Mouse (Mus musculus): Measurements from ENCODE around the gene Tmcc3. TPM values are rescaled to one million over a fixed set of nuclear protein-coding genes. Genes with fewer than 3 reads are reported as not detected.

Tmcc3 gene
- total and polyA plus RNA-seq, 3 experiments = 15.3 to 35.1 (median 29.8) TPM

DNA sequence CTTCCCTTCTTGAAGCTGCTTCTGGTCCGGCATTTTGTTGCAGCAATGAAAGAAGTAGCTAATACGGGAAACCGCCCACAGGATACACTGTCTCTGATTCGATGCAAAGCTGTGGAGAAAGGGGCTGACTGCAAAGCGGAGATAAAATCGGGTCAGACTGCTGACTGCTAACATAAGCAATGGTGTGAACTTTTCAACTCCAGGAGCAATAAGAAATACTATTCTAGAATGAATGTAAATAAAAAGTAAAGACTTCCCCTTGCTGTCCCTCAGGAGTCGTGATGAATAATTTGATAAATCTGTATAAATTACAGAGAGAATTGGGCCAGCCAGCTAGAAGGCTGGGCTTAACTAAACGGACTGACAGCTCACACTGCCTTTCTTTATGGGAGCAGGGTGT is 139.0 kb downstream of the Tmcc3 start:
- Histone ChIP-seq H3K9ac (ENCODE audit: low read depth, low read length) (no peak overlapping the region), H3K36me3 (ENCODE audit: control insufficient read depth, insufficient read depth, low read length) (no peaks in the 10 kb centered on the region), H3K27ac (no peak overlapping the region), H3K79me2 (replicated peaks; ENCODE audit: control insufficient read depth, insufficient read depth, low read length) (no peaks in the 10 kb centered on the region), H3K4me1 (ENCODE audit: control insufficient read depth, insufficient read depth, low read length) (peaks cover 5% of the 10 kb centered on the region; the same call in 1 of the 2 replicates), H3K4me3 (no peak overlapping the region), H3K27me3 (ENCODE audit: control insufficient read depth, insufficient read depth, low read length) (no peaks in the 10 kb centered on the region)
- no peak for DNase-seq
- WGBS = 54% methylated on average over 8 of the region's 8 CpGs
- TF ChIP-seq POLR2A (IDR thresholded peaks at IDR 0.05; ENCODE audit: insufficient read depth, low read depth, low read length) = no peak
- no peak for TF ChIP-seq CTCF (IDR thresholded peaks at IDR 0.05)
- TF ChIP-seq EP300 (IDR thresholded peaks at IDR 0.05; ENCODE audit: insufficient read depth, low read depth, low read length) = no peak
- intact Hi-C loops (cut with DNase I) = no loop called here

DNA sequence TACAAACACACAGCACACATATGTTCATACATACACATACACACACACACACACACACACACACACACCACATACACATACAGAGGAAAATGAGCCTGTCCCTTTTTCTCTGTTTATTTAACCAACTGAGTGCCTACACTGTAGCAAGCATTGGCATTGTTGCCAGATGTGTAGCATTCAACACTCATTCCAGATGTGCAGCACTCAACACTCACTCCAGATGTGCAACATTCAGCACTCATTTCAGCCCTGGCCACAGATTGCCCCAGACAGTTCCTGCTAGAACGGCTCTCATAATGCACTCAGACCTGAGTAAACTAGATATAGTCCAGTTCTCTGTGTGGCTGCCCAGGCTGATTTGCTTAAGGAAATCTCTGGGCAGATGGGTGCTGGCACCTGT is 145.7 kb downstream of the Tmcc3 start:
- H3K36me3 ChIP-seq (ENCODE audit: control insufficient read depth, insufficient read depth, low read length) = no peaks in the 10 kb centered on the region; the same call in 1 of the 2 replicates
- no peaks in the 10 kb centered on the region for H3K27me3 ChIP-seq (ENCODE audit: control insufficient read depth, insufficient read depth, low read length)
- intact Hi-C loops (cut with DNase I) = no loop called here
- WGBS = 52% methylated on average over 1 of the region's 1 CpGs
- no peak overlapping the region for H3K27ac ChIP-seq
- peaks cover 9% of the 10 kb centered on the region for H3K4me1 ChIP-seq (ENCODE audit: control insufficient read depth, insufficient read depth, low read length)
- DNase-seq = no peak
- H3K79me2 ChIP-seq (replicated peaks; ENCODE audit: control insufficient read depth, insufficient read depth, low read length) = no peaks in the 10 kb centered on the region
- TF ChIP-seq POLR2A (IDR thresholded peaks at IDR 0.05; ENCODE audit: insufficient read depth, low read depth, low read length) (no peak), EP300 (IDR thresholded peaks at IDR 0.05; ENCODE audit: insufficient read depth, low read depth, low read length) (no peak), CTCF (IDR thresholded peaks at IDR 0.05) (no peak)
- H3K4me3 ChIP-seq = no peak overlapping the region
- no peak overlapping the region for H3K9ac ChIP-seq (ENCODE audit: low read depth, low read length)

DNA sequence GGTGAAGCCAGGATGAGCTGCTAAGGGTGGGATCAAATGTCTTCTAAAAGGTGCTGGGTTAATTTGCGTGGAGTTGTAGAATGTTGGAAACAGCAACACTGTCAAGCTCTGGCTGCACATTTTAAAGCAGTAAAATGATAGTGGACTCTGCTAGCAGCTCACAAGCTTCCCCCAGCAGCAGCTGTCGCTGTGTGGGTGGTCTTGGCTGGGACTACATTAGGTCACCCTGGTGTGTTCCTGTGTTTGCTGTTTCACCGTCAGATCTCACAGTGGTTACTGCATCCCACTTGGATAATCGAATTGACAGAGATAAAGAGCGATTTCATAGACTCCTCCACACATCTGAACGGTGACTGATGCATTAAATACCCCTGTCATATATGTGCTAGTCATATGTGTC is 146.9 kb downstream of the Tmcc3 start:
- intact Hi-C loops (cut with DNase I) = no loop called here
- no peaks in the 10 kb centered on the region for H3K27me3 ChIP-seq (ENCODE audit: control insufficient read depth, insufficient read depth, low read length)
- peaks cover 8% of the 10 kb centered on the region for H3K36me3 ChIP-seq (ENCODE audit: control insufficient read depth, insufficient read depth, low read length)
- no peaks in the 10 kb centered on the region for H3K79me2 ChIP-seq (replicated peaks; ENCODE audit: control insufficient read depth, insufficient read depth, low read length)
- H3K9ac ChIP-seq (ENCODE audit: low read depth, low read length) = no peak overlapping the region
- no peak overlapping the region for H3K27ac ChIP-seq
- no peak overlapping the region for H3K4me3 ChIP-seq
- H3K4me1 ChIP-seq (ENCODE audit: control insufficient read depth, insufficient read depth, low read length) = peaks cover 15% of the 10 kb centered on the region
- TF ChIP-seq CTCF (IDR thresholded peaks at IDR 0.05) (no peak), EP300 (IDR thresholded peaks at IDR 0.05; ENCODE audit: insufficient read depth, low read depth, low read length) (no peak), POLR2A (IDR thresholded peaks at IDR 0.05; ENCODE audit: insufficient read depth, low read depth, low read length) (no peak)
- no peak for DNase-seq
- WGBS = 44% methylated on average over 6 of the region's 6 CpGs

- peak in 1 of 2 experiments; percentile 40 for DNase-seq
- intact Hi-C loops (cut with DNase I) = loop anchor here (2.0 kb wide), 1 partner anchor 53 kb away; no protein-coding TSS in a partner anchor
Observed at GRCm38 (mm10) chr10:94461378-94461777, 149.6 kb downstream of the Tmcc3 start.

DNA sequence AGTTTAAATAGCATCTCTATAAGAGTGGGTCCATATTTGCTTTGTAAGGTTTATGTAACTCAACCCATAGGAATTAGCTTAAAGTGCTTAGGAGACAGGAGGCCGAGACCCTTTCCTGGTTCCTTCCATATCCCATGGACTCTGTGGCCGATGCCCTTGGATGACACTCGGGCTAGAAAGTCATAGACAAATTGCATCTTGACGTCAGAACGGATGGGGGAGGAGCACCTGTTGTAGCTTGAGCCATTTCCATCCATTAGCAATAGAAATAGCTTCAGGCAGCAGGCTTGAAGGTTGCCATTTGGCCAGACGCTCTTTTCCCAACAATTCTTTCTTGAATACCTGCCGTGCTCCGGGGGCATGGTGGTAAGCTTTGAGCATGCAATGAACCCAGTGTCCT is 150.1 kb downstream of the Tmcc3 start:
- Histone ChIP-seq H3K36me3 (ENCODE audit: control insufficient read depth, insufficient read depth, low read length) (peaks cover 13% of the 10 kb centered on the region), H3K27ac (peak overlapping the region; percentile 91), H3K4me3 (no peak overlapping the region), H3K79me2 (replicated peaks; ENCODE audit: control insufficient read depth, insufficient read depth, low read length) (no peaks in the 10 kb centered on the region), H3K9ac (ENCODE audit: low read depth, low read length) (no peak overlapping the region), H3K4me1 (ENCODE audit: control insufficient read depth, insufficient read depth, low read length) (peaks cover 28% of the 10 kb centered on the region), H3K27me3 (ENCODE audit: control insufficient read depth, insufficient read depth, low read length) (no peaks in the 10 kb centered on the region)
- 75% methylated on average over 8 of the region's 8 CpGs for WGBS
- TF ChIP-seq POLR2A (IDR thresholded peaks at IDR 0.05; ENCODE audit: insufficient read depth, low read depth, low read length) (no peak), CTCF (IDR thresholded peaks at IDR 0.05) (no peak), EP300 (IDR thresholded peaks at IDR 0.05; ENCODE audit: insufficient read depth, low read depth, low read length) (no peak)
- no peak for DNase-seq
- intact Hi-C loops (cut with DNase I) = loop anchor here (2.0 kb wide), 4 partner anchors 19 to 53 kb away; no protein-coding TSS in a partner anchor

More at GRCm38 (mm10) chr10:94461378-94461777, 149.6 kb downstream of the Tmcc3 start:
- peaks cover 28% of the 10 kb centered on the region for H3K4me1 ChIP-seq (ENCODE audit: control insufficient read depth, insufficient read depth, low read length)
- H3K27ac ChIP-seq = peak overlapping the region; percentile 91
- H3K4me3 ChIP-seq = no peak overlapping the region
- peaks cover 13% of the 10 kb centered on the region for H3K36me3 ChIP-seq (ENCODE audit: control insufficient read depth, insufficient read depth, low read length)
- TF ChIP-seq CTCF (IDR thresholded peaks at IDR 0.05) = peak; percentile 80
- TF ChIP-seq POLR2A (IDR thresholded peaks at IDR 0.05; ENCODE audit: insufficient read depth, low read depth, low read length) = no peak
- no peak for TF ChIP-seq EP300 (IDR thresholded peaks at IDR 0.05; ENCODE audit: insufficient read depth, low read depth, low read length)
- H3K79me2 ChIP-seq (replicated peaks; ENCODE audit: control insufficient read depth, insufficient read depth, low read length) = no peaks in the 10 kb centered on the region
- 96% methylated on average over 3 of the region's 3 CpGs for WGBS
- no peak overlapping the region for H3K9ac ChIP-seq (ENCODE audit: low read depth, low read length)
- no peaks in the 10 kb centered on the region for H3K27me3 ChIP-seq (ENCODE audit: control insufficient read depth, insufficient read depth, low read length)

- 17% methylated on average over 15 of the region's 15 CpGs for WGBS
- peak; percentile 87 to 91 for DNase-seq
- H3K27me3 ChIP-seq (ENCODE audit: control insufficient read depth, insufficient read depth, low read length) = no peaks in the 10 kb centered on the region
- intact Hi-C loops (cut with DNase I) = loop anchor here (2.0 kb wide), 3 partner anchors 18 to 52 kb away; no protein-coding TSS in a partner anchor
- peak overlapping the region; percentile 1; the same call in 1 of the 2 replicates for H3K9ac ChIP-seq (ENCODE audit: low read depth, low read length)
- peak overlapping the region; percentile 91 for H3K27ac ChIP-seq
- H3K79me2 ChIP-seq (replicated peaks; ENCODE audit: control insufficient read depth, insufficient read depth, low read length) = no peaks in the 10 kb centered on the region
- peaks cover 13% of the 10 kb centered on the region for H3K36me3 ChIP-seq (ENCODE audit: control insufficient read depth, insufficient read depth, low read length)
- TF ChIP-seq EP300 (IDR thresholded peaks at IDR 0.05; ENCODE audit: insufficient read depth, low read depth, low read length) (peak; percentile 98), CTCF (IDR thresholded peaks at IDR 0.05) (no peak), POLR2A (IDR thresholded peaks at IDR 0.05; ENCODE audit: insufficient read depth, low read depth, low read length) (peak; percentile 28)
- no peak overlapping the region for H3K4me3 ChIP-seq
- peaks cover 29% of the 10 kb centered on the region for H3K4me1 ChIP-seq (ENCODE audit: control insufficient read depth, insufficient read depth, low read length)
Observed at GRCm38 (mm10) chr10:94462386-94463064, 150.8 kb downstream of the Tmcc3 start.
